In genomic region chr1:63248360-63248851, GRCm38 (mm10) we compare ENCODE assay signal across 10 mouse cellular contexts. TPM values are rescaled to one million over a fixed set of nuclear protein-coding genes. Genes with fewer than 3 reads are reported as not detected.
DNase-seq lines count a peak whose midpoint lies in the region; ATAC-seq lines count a peak whose summit lies in the region.
"Had no signal": no experiment of that assay in that cellular context is flagged by ENCODE, and none has a peak within 500 bp of the region (broad histone marks: within the 10 kb centered on the region; RNA-seq: fewer than 3 reads in every experiment).

No protein-coding gene starts in this region.

- intact Hi-C loops in heart, postnatal 10 days (cut with DNase I), result no loop called here
- intact Hi-C loops in left cerebral cortex, postnatal 25 days (cut with DNase I), result no loop called here

- WGBS in heart, embryonic 10.5 days, result 2% methylated on average over 44 of the region's 44 CpGs
- WGBS in midbrain, embryonic 15.5 days, result 1% methylated on average over 44 of the region's 44 CpGs

- no peaks in the 10 kb centered on the region for H3K9me3 ChIP-seq in heart, embryonic 10.5 days
- H3K9me3 ChIP-seq in midbrain, embryonic 15.5 days, result no peaks in the 10 kb centered on the region

- H3K4me1 ChIP-seq in heart, embryonic 10.5 days, result peaks cover 7% of the 10 kb centered on the region; the same call in 1 of the 2 replicates
- H3K4me1 ChIP-seq in midbrain, embryonic 15.5 days, result peaks cover 6% of the 10 kb centered on the region

- H3K27me3 ChIP-seq in heart, embryonic 10.5 days (ENCODE audit: insufficient read depth, poor library complexity, severe bottlenecking), result peaks cover 71% of the 10 kb centered on the region
- H3K27me3 ChIP-seq in midbrain, embryonic 15.5 days (replicated peaks), result peaks cover 46% of the 10 kb centered on the region

- ATAC-seq in midbrain, embryonic 15.5 days (replicated peaks), result no peak
- no peak for ATAC-seq in CD4-positive, CD25-positive, alpha-beta regulatory T cell, adult 4 months

- peak overlapping the region; percentile 30 for H3K9ac ChIP-seq in midbrain, embryonic 15.5 days

- no peak for DNase-seq in heart, embryonic 10.5 days (ENCODE audit: low spot score)
- no peak for DNase-seq in heart, postnatal 10 days
- peak; percentile 68 for DNase-seq in embryo, embryonic 10.5 days (ENCODE audit: low spot score)
- DNase-seq in heart, postnatal 4 days, result peak; percentile 15
- no peak for DNase-seq in frontal cortex, postnatal 25 days (ENCODE audit: low spot score in 2 of 2)
- no peak for DNase-seq in left cerebral cortex, postnatal 25 days (ENCODE audit: low spot score in 2 of 2)
- DNase-seq: lung, postnatal 4 days had no signal

- peak overlapping the region; percentile 82 for H3K27ac ChIP-seq in heart, embryonic 10.5 days
- peak overlapping the region; percentile 78 for H3K27ac ChIP-seq in midbrain, embryonic 15.5 days

- no peaks in the 10 kb centered on the region for H3K36me3 ChIP-seq in heart, embryonic 10.5 days
- no peaks in the 10 kb centered on the region for H3K36me3 ChIP-seq in midbrain, embryonic 15.5 days (replicated peaks)

- H3K4me2 ChIP-seq in midbrain, embryonic 15.5 days, result peak overlapping the region; percentile 53

- H3K4me3 ChIP-seq in heart, embryonic 10.5 days, result peak overlapping the region; percentile 58
- H3K4me3 ChIP-seq in midbrain, embryonic 15.5 days, result peak overlapping the region; percentile 26

RNA-seq across cellular contexts. Expression of gene Zdbf2, which starts 24.7 kb away (rescaled TPM):
- polyA plus RNA-seq in heart, embryonic 10.5 days (2016; fragmentation: Nextera tagmentation; extraction: Ambion mirVana), result 11.4 and 11.9 TPM in 2 replicates
- 1 to 10 TPM; 1.6 TPM for total RNA-seq in heart, postnatal 10 days (2021)
- 1 to 10 TPM; 4.6 to 5.7 TPM for total RNA-seq in heart, postnatal 4 days (2021)
- 40.9 and 52.5 TPM in 2 replicates for polyA plus RNA-seq in midbrain, embryonic 15.5 days (2015; fragmentation: Nextera tagmentation; extraction: Ambion mirVana)
- polyA plus RNA-seq in CD4-positive, CD25-positive, alpha-beta regulatory T cell, adult 4 months (2017; shearing (Covaris generic)), result not detected
- 10 to 100 TPM; 23.3 to 23.6 TPM for total RNA-seq in left cerebral cortex, postnatal 25 days (2021)
- total RNA-seq: MEL had no signal

RNA-seq across cellular contexts. Expression of gene Gpr1, which starts 34.1 kb away (rescaled TPM):
- polyA plus RNA-seq in heart, embryonic 10.5 days (2016; fragmentation: Nextera tagmentation; extraction: Ambion mirVana), result 0.15 and 0.34 TPM in 2 replicates
- under 1 TPM; 0.22 to 0.35 TPM for total RNA-seq in heart, postnatal 10 days (2021)
- total RNA-seq in heart, postnatal 4 days (2021), result not detected
- 0.66 and 1.2 TPM in 2 replicates for polyA plus RNA-seq in midbrain, embryonic 15.5 days (2015; fragmentation: Nextera tagmentation; extraction: Ambion mirVana)
- not detected for polyA plus RNA-seq in CD4-positive, CD25-positive, alpha-beta regulatory T cell, adult 4 months (2017; shearing (Covaris generic))
- under 1 TPM; 0.32 to 0.78 TPM for total RNA-seq in left cerebral cortex, postnatal 25 days (2021)
- total RNA-seq: MEL had no signal

Comparison
In these comparisons a context has a peak if more than half of its experiments do, and no peak if none do; other contexts are left out.
1. DNase-seq: peak in embryo, embryonic 10.5 days (single experiment) and heart, postnatal 4 days (single experiment); none in heart, embryonic 10.5 days (single experiment), heart, postnatal 10 days (0 of 2), frontal cortex, postnatal 25 days (0 of 2) and left cerebral cortex, postnatal 25 days (0 of 2).